Mouse (Mus musculus) hindbrain, embryonic 16.5 days (tissue): ENCODE results near the gene Lpar6. TPM values are rescaled to one million over a fixed set of nuclear protein-coding genes. Genes with fewer than 3 reads are reported as not detected.

ENCODE experiments used
- ATAC-seq: fragments of 200-750 bp; cut with Nextera tagmentation; 2 replicates; pipeline ENCODE4 v1.8.0; 2017; ENCODE audit warnings: moderate TSS enrichment, moderate library complexity
- H3K27ac ChIP-seq: fragments of 300-500 bp; sonication (generic); 2 replicates; pipeline ENCODE4 v1.5.1; 2014; ENCODE audit warnings: low read depth, mild to moderate bottlenecking, control low read depth, low read length, moderate library complexity
- H3K27me3 ChIP-seq: fragments of 300-500 bp; sonication (generic); replicated peaks from 2 replicates; pipeline ENCODE4 v1.6.1; 2014; ENCODE audit warnings: low read length; ENCODE audit not compliant: control insufficient read depth, insufficient read depth
- H3K36me3 ChIP-seq: fragments of 300-500 bp; sonication (generic); 2 replicates; pipeline ENCODE4 v1.6.1; 2014; ENCODE audit warnings: mild to moderate bottlenecking, low read length, moderate library complexity, mixed read lengths; ENCODE audit not compliant: control insufficient read depth, insufficient read depth
- H3K4me1 ChIP-seq: fragments of 300-500 bp; sonication (generic); 2 replicates; pipeline ENCODE4 v1.6.1; 2014; ENCODE audit warnings: low read depth, low read length; ENCODE audit not compliant: control insufficient read depth, insufficient read depth
- H3K4me2 ChIP-seq: fragments of 300-500 bp; sonication (generic); 2 replicates; pipeline ENCODE4 v1.6.1; 2014; ENCODE audit warnings: mild to moderate bottlenecking, low read length, control low read depth, moderate library complexity
- H3K4me3 ChIP-seq: fragments of 300-500 bp; sonication (generic); 2 replicates; pipeline ENCODE4 v1.5.1; 2014; ENCODE audit warnings: mild to moderate bottlenecking, low read length, control low read depth, moderate library complexity
- H3K9ac ChIP-seq: fragments of 300-500 bp; sonication (generic); 2 replicates; pipeline ENCODE4 v1.6.1; 2014; ENCODE audit warnings: low read depth, mild to moderate bottlenecking, control low read depth, low read length, moderate library complexity
- H3K9me3 ChIP-seq: fragments of 300-500 bp; sonication (generic); 2 replicates; pipeline ENCODE4 v1.6.1; 2014; ENCODE audit warnings: mild to moderate bottlenecking, low read length, moderate library complexity; ENCODE audit not compliant: control insufficient read depth
- WGBS: fragments of 180-500 bp; shearing (Covaris S2); extraction: QIAGEN DNeasy Blood & Tissue Kit; methylation state at CpG from one replicate; pipeline ENCODE4 v1.1.7; 2014; 5-methylcytosine and 5-hydroxymethylcytosine counted together
- polyA plus RNA-seq: library from polyadenylated mRNA; unstranded; fragments of >200 nt; fragmentation: Nextera tagmentation; extraction: Ambion mirVana; gene quantifications from 2 replicates; pipeline ENCODE4 v1.2.1, GENCODE M21; 2015

Lpar6 gene
- polyA plus RNA-seq, 1 experiment from 2014 or later = 3.7 TPM

GRCm38 (mm10) chr14:73252276-73252675, 14.6 kb downstream of the Lpar6 start:
- Histone ChIP-seq H3K9me3 (no peaks in the 10 kb centered on the region), H3K27ac (no peak overlapping the region), H3K27me3 (no peaks in the 10 kb centered on the region), H3K4me3 (no peak overlapping the region), H3K9ac (no peak overlapping the region), H3K4me1 (no peaks in the 10 kb centered on the region; the same call in 1 of the 2 replicates), H3K36me3 (no peaks in the 10 kb centered on the region), H3K4me2 (no peak overlapping the region)
- WGBS = 42% methylated on average over 2 of the region's 2 CpGs
- no peak for ATAC-seq

- no peaks in the 10 kb centered on the region for H3K9me3 ChIP-seq
- ATAC-seq = no peak
- no peaks in the 10 kb centered on the region; the same call in 1 of the 2 replicates for H3K4me1 ChIP-seq
- 40% methylated on average over 6 of the region's 6 CpGs for WGBS
- no peak overlapping the region for H3K9ac ChIP-seq
- no peaks in the 10 kb centered on the region for H3K36me3 ChIP-seq
- no peak overlapping the region for H3K4me2 ChIP-seq
- no peaks in the 10 kb centered on the region for H3K27me3 ChIP-seq
- H3K27ac ChIP-seq = no peak overlapping the region
- no peak overlapping the region for H3K4me3 ChIP-seq
Measured at GRCm38 (mm10) chr14:73253453-73254251, 16.0 kb downstream of the Lpar6 start.

GRCm38 (mm10) chr14:73254412-73254811, 16.7 kb downstream of the Lpar6 start:
- Histone ChIP-seq H3K27ac (no peak overlapping the region), H3K9ac (no peak overlapping the region), H3K4me3 (no peak overlapping the region), H3K9me3 (no peaks in the 10 kb centered on the region), H3K4me2 (no peak overlapping the region), H3K4me1 (no peaks in the 10 kb centered on the region; the same call in 1 of the 2 replicates), H3K36me3 (no peaks in the 10 kb centered on the region), H3K27me3 (no peaks in the 10 kb centered on the region)
- ATAC-seq = no peak
- 53% methylated on average over 4 of the region's 4 CpGs for WGBS

GRCm38 (mm10) chr14:73255426-73255970, 17.8 kb downstream of the Lpar6 start:
- Histone ChIP-seq H3K9me3 (no peaks in the 10 kb centered on the region), H3K4me1 (no peaks in the 10 kb centered on the region; the same call in 1 of the 2 replicates), H3K27me3 (no peaks in the 10 kb centered on the region), H3K4me3 (no peak overlapping the region), H3K4me2 (no peak overlapping the region), H3K27ac (no peak overlapping the region), H3K9ac (no peak overlapping the region; the same call in 1 of the 2 replicates), H3K36me3 (no peaks in the 10 kb centered on the region)
- ATAC-seq = no peak
- 56% methylated on average over 3 of the region's 3 CpGs for WGBS

GRCm38 (mm10) chr14:73257348-73257747, 19.7 kb downstream of the Lpar6 start:
- H3K4me1 ChIP-seq = no peaks in the 10 kb centered on the region; the same call in 1 of the 2 replicates
- ATAC-seq = no peak
- H3K36me3 ChIP-seq = no peaks in the 10 kb centered on the region
- no peak overlapping the region for H3K9ac ChIP-seq
- H3K4me2 ChIP-seq = no peak overlapping the region
- WGBS = 71% methylated on average over 7 of the region's 7 CpGs
- H3K27me3 ChIP-seq = no peaks in the 10 kb centered on the region
- no peak overlapping the region for H3K4me3 ChIP-seq
- no peaks in the 10 kb centered on the region for H3K9me3 ChIP-seq
- no peak overlapping the region for H3K27ac ChIP-seq

- Histone ChIP-seq H3K4me2 (no peak overlapping the region), H3K27me3 (no peaks in the 10 kb centered on the region), H3K27ac (no peak overlapping the region), H3K4me3 (no peak overlapping the region), H3K9ac (no peak overlapping the region), H3K36me3 (no peaks in the 10 kb centered on the region), H3K9me3 (no peaks in the 10 kb centered on the region), H3K4me1 (no peaks in the 10 kb centered on the region)
- WGBS = 76% methylated on average over 4 of the region's 4 CpGs
- no peak for ATAC-seq
Measured at GRCm38 (mm10) chr14:73258181-73258580, 20.5 kb downstream of the Lpar6 start.

GRCm38 (mm10) chr14:73262210-73262609, 24.5 kb downstream of the Lpar6 start:
- Histone ChIP-seq H3K9me3 (peaks cover 6% of the 10 kb centered on the region), H3K9ac (no peak overlapping the region), H3K4me2 (no peak overlapping the region), H3K4me1 (no peaks in the 10 kb centered on the region), H3K36me3 (peaks cover 12% of the 10 kb centered on the region), H3K27me3 (no peaks in the 10 kb centered on the region), H3K27ac (no peak overlapping the region), H3K4me3 (no peak overlapping the region)
- WGBS = 95% methylated on average over 9 of the region's 9 CpGs
- ATAC-seq = no peak

- ATAC-seq = no peak
- Histone ChIP-seq H3K4me2 (no peak overlapping the region), H3K9me3 (peaks cover 6% of the 10 kb centered on the region), H3K9ac (no peak overlapping the region), H3K27ac (no peak overlapping the region), H3K4me3 (no peak overlapping the region), H3K4me1 (no peaks in the 10 kb centered on the region), H3K27me3 (no peaks in the 10 kb centered on the region), H3K36me3 (peaks cover 12% of the 10 kb centered on the region)
- 84% methylated on average over 3 of the region's 3 CpGs for WGBS
Measured at GRCm38 (mm10) chr14:73266166-73266565, 28.5 kb downstream of the Lpar6 start.

GRCm38 (mm10) chr14:73271807-73272206, 34.1 kb downstream of the Lpar6 start:
- Histone ChIP-seq H3K27me3 (no peaks in the 10 kb centered on the region), H3K9ac (no peak overlapping the region), H3K27ac (no peak overlapping the region), H3K4me1 (no peaks in the 10 kb centered on the region), H3K4me2 (no peak overlapping the region), H3K4me3 (no peak overlapping the region), H3K9me3 (no peaks in the 10 kb centered on the region), H3K36me3 (peaks cover 3% of the 10 kb centered on the region; the same call in 1 of the 2 replicates)
- ATAC-seq = no peak
- 32% methylated on average over 5 of the region's 5 CpGs for WGBS
